Mouse (Mus musculus): ENCODE measurements around the gene Zc3h15. TPM values are rescaled to one million over a fixed set of nuclear protein-coding genes. Genes with fewer than 3 reads are reported as not detected.

Zc3h15 gene
- polyA plus RNA-seq (2015; fragmentation: Nextera tagmentation; extraction: Ambion mirVana) = 163 and 169 TPM in 2 replicates

DNA sequence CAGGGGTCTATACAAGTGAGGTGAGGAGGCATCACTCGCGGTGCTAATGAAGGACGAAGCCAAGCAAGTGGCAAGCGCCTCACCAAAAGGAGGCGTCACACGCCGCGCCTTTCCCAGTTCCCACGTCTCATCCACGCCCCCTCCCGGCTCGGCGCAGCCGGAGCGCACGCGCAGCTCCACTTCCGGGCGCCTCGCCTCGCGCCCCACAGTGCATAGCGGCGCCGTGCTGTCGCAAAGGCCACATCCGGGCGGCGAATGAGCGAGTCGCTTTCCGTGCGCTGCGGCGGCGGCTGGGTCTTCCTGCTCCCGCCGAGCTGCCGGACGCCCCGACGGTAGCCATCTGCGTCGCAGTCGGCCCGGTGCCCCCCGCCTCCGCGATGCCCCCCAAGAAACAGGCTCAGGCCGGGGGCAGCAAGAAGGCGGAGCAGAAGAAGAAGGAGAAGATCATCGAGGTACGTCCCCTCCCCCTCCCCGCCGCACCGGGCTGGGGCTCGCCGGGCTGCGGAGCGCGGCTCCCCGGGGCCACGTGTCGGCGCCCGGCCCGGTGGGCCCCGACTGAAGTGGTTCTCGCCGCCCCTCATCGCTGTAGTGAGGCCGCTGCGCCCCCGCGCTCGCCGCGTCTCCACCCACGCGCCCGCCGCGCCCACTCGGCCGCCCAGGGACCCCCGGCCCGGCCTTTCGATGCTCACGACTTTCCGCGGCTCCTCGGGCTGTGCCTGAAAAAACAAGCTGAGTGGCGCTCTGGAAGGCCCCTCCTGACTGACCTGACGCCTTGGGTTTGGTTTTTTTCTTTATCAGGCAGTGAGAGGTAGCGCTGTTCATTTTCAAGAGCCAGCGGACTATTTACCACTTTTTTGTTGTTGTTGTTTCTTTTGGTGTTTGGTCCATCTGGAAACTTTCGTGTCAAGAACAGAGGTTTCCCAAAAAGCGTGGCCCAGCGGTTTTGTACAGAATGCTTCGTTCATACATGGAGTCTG, at the start of gene Zc3h15:
Gene Zc3h15 (plus strand): TSS at position 160 of the 977 bp plus-strand sequence.
- H3K9me3 ChIP-seq = no peaks in the 10 kb centered on the region
- peak; percentile 99 for ATAC-seq (ENCODE audit: low FRiP score, low read depth)
- H3K27me3 ChIP-seq = no peaks in the 10 kb centered on the region
- H3K36me3 ChIP-seq = no peaks in the 10 kb centered on the region
- H3K27ac ChIP-seq = peak within 1 kb of the TSS; percentile 87; the same call in 1 of the 2 replicates
- H3K4me3 ChIP-seq = peak within 1 kb of the TSS; percentile 96
- H3K4me1 ChIP-seq = peaks cover 26% of the 10 kb centered on the region
- H3K4me2 ChIP-seq (replicated peaks) = peak within 1 kb of the TSS; percentile 80
- H3K9ac ChIP-seq = peak within 1 kb of the TSS; percentile 95
- under 1% methylated on average over 84 of the region's 100 CpGs for WGBS

DNA sequence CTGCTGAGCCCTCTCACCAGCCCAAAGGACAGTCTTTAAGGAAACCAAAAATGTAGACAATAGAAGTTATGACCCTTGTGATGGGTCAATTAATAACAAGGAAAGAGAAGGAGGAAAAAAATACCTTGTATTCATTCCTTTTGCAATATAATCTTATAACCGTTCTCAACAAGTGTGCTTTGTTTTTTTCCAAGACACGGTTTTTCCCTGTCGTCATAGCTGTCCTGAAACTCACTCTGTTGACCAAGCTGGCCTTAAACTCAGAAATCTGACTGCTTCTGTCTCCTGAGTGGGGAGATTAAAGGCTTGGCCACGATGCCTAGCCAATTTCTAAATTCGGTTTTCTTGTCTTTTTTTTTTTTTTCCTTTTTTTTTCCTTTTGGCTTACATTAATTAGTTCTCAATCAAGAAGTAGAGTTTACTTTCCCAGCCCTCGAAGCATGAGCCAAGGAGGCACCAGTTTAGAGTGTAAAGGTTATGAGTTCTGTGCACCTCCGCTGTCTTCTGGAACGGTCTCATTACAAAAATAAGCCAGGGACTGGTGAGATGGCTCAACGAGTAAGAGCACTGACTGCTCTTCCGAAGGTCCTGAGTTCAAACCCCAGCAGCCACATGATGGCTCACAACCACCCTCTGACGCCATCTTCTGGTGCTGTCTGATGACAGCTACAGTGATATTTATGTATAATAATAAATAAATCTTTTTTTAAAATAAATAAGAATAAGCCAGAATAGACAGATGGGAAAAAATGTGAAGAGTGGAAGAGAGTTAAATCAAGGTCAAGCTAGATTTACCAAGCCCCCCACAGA, 23.5 kb upstream of the Zc3h15 start:
- H3K36me3 ChIP-seq = no peaks in the 10 kb centered on the region
- 88% methylated on average over 11 of the region's 11 CpGs for WGBS
- ATAC-seq (ENCODE audit: low FRiP score, low read depth) = no peak
- no peaks in the 10 kb centered on the region for H3K27me3 ChIP-seq
- no peak overlapping the region for H3K9ac ChIP-seq
- H3K4me1 ChIP-seq = peaks cover 3% of the 10 kb centered on the region; the same call in 1 of the 2 replicates
- no peak overlapping the region for H3K27ac ChIP-seq
- H3K4me2 ChIP-seq (replicated peaks) = no peak overlapping the region
- no peak overlapping the region for H3K4me3 ChIP-seq
- no peaks in the 10 kb centered on the region for H3K9me3 ChIP-seq

DNA sequence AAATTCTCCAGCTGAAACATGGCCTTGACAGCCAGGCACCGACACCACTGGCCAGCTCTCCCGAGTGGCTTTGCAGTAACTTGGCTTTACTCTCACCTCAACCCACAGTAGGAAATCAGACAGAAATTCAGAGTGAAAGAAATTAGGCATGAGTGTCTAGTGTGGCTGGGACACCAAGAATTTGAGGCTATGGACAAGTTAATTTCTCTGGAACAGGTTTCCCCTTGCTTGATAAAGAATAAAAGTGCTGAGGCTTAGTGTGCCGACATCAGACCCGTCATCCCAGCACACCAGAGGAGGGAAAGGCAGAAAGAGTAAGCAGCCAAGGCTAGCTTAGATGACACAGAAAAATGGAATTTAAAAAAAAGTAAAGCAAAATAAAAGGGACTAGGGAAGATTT, 22.7 kb upstream of the Zc3h15 start:
- WGBS = 83% methylated on average over 4 of the region's 4 CpGs
- Histone ChIP-seq H3K4me2 (replicated peaks) (no peak overlapping the region), H3K27ac (no peak overlapping the region), H3K27me3 (no peaks in the 10 kb centered on the region), H3K4me1 (peaks cover 3% of the 10 kb centered on the region; the same call in 1 of the 2 replicates), H3K4me3 (no peak overlapping the region), H3K9me3 (no peaks in the 10 kb centered on the region), H3K36me3 (no peaks in the 10 kb centered on the region), H3K9ac (no peak overlapping the region)
- no peak for ATAC-seq (ENCODE audit: low FRiP score, low read depth)

DNA sequence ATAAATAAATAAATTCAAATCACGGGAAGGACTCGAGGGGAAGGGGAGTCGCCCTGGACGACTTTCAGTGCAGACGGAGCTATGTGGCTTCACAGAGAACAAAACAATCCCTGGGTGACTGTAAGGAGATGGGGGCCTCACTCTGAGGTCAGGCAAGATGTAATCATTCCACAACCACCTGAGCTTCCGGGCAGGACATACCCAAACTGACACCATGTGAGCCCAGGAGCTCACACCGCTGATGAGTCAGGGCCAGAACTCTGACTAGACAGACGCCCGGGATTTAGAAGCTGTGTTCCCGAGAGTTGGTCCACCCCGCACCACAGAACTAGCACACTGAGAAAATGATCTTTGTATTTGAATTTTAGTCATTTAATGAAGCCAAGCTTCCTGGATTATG, 21.4 kb upstream of the Zc3h15 start:
- Histone ChIP-seq H3K9ac (no peak overlapping the region), H3K27ac (no peak overlapping the region), H3K36me3 (no peaks in the 10 kb centered on the region), H3K4me3 (no peak overlapping the region), H3K27me3 (no peaks in the 10 kb centered on the region), H3K4me2 (replicated peaks) (peak overlapping the region; percentile 41), H3K4me1 (peaks cover 3% of the 10 kb centered on the region; the same call in 1 of the 2 replicates), H3K9me3 (no peaks in the 10 kb centered on the region)
- no peak for ATAC-seq (ENCODE audit: low FRiP score, low read depth)
- 39% methylated on average over 11 of the region's 11 CpGs for WGBS

DNA sequence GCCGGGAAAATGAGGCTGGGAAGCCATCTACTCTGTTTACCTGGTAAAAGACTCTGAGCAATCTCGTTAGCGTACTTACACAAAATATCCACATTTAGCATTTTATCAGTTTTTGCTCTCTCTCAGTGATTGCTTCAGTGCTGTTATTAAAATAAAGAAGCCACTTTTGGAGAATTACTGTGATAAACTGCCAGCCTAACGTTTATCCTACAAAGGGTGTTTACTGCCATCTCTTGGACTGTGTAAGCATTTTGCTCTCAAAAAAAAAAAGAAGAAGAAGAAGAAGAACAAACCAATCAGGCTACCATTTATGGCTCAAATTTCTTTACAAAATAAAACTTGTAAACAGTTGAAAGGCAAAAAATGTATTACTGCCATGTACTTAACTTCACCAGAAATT, 20.2 kb upstream of the Zc3h15 start:
- ATAC-seq (ENCODE audit: low FRiP score, low read depth) = no peak
- 52% methylated on average over 4 of the region's 4 CpGs for WGBS
- Histone ChIP-seq H3K9ac (no peak overlapping the region), H3K36me3 (no peaks in the 10 kb centered on the region), H3K4me2 (replicated peaks) (no peak overlapping the region), H3K27ac (no peak overlapping the region), H3K4me3 (no peak overlapping the region), H3K4me1 (peaks cover 3% of the 10 kb centered on the region; the same call in 1 of the 2 replicates), H3K9me3 (no peaks in the 10 kb centered on the region), H3K27me3 (no peaks in the 10 kb centered on the region)

DNA sequence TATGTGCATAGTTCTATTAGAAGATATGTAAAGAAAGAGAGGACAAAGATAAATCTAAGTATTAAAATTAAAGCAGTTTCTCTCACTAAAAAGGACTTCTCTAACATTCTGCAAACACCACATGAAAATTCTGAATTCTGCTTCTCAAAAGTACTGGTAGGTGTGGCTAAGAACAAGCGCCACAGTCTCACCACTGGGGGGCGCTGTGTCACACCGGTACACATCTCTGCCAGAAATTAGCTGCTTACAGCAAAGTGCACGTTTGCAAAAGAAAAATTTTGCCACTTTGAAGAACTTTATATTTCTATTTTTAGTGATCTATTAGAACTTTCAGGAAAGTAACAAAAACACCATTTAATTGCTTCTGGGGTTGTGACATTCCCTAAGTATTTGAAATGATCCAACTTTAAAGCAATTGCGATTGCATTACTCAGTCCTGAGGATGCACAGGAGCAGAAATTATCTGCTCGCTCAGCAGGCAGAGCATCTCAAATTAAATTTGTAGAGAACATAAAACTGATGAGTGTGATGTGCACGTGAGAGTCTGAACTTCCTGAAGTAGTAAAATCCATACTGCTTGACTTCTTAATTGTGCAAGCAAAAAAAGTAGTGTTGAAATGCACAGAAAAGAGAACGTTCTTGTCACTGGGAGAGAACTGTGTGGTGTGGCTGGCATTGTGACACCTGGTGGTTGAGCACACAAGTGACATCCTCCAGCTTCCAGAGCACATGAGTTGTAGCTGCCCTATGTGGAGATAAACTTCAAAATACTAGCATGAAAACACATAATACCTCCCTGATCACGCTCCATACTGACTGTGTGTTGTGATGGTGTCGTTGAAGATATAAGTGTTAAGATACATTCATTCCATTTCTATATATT, 18.8 kb upstream of the Zc3h15 start:
- Histone ChIP-seq H3K4me1 (peaks cover 3% of the 10 kb centered on the region; the same call in 1 of the 2 replicates), H3K9ac (no peak overlapping the region), H3K27ac (no peak overlapping the region), H3K4me2 (replicated peaks) (peak overlapping the region; percentile 3; the same call in 1 of the 2 replicates), H3K27me3 (no peaks in the 10 kb centered on the region), H3K36me3 (no peaks in the 10 kb centered on the region), H3K9me3 (no peaks in the 10 kb centered on the region), H3K4me3 (no peak overlapping the region)
- 28% methylated on average over 10 of the region's 10 CpGs for WGBS
- no peak for ATAC-seq (ENCODE audit: low FRiP score, low read depth)

DNA sequence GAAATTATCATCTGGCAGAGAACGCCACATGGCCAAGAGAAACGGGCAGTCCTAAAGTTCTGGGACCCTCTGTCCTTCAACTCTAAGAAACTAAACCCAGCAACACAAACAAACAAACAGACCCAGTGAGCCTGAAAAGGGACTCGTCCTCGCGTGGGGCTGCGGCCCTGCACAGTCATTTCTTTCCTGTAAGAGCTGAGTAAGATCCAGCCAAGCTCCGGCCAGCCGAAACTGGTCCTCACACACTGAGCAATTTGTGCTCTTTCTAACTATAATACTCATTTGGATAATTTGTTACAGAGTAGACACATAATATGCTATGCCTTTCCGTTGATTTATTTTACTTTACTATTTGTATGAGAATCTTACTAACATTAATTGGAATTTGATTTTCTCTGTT, 17.4 kb upstream of the Zc3h15 start:
- whole genome bisulfite sequencing = 84% methylated on average over 9 of the region's 9 CpGs
- no peak overlapping the region for H3K4me3 ChIP-seq
- no peak overlapping the region for H3K9ac ChIP-seq
- ATAC-seq (ENCODE audit: low FRiP score, low read depth) = no peak
- H3K4me1 ChIP-seq = peaks cover 3% of the 10 kb centered on the region; the same call in 1 of the 2 replicates
- no peaks in the 10 kb centered on the region for H3K36me3 ChIP-seq
- H3K27ac ChIP-seq = no peak overlapping the region
- H3K27me3 ChIP-seq = no peaks in the 10 kb centered on the region
- H3K4me2 ChIP-seq (replicated peaks) = no peak overlapping the region
- H3K9me3 ChIP-seq = no peaks in the 10 kb centered on the region

DNA sequence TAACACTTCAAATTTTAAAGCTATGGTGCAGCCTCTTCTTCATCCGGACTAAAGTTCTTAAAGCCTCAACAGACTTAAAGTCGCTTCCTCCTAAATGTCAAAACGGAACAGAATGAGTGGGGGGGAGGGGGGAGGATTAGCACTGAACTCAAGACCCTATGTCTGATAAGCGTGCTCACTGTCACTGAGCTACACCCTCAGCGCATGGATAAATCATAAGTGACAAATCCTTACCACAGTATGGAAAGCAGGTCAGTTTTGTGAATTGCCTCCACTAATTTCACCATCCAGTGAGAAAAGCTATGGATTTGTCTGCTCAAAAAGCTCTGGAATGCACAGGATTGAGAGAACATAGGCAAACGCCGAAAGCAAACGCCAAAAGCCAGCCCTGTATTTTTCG, 16.7 kb upstream of the Zc3h15 start:
- no peak overlapping the region for H3K9ac ChIP-seq
- no peak for ATAC-seq (ENCODE audit: low FRiP score, low read depth)
- no peak overlapping the region for H3K27ac ChIP-seq
- H3K4me2 ChIP-seq (replicated peaks) = no peak overlapping the region
- peaks cover 3% of the 10 kb centered on the region; the same call in 1 of the 2 replicates for H3K4me1 ChIP-seq
- H3K27me3 ChIP-seq = no peaks in the 10 kb centered on the region
- 89% methylated on average over 9 of the region's 9 CpGs for WGBS
- no peaks in the 10 kb centered on the region for H3K36me3 ChIP-seq
- H3K4me3 ChIP-seq = no peak overlapping the region
- no peaks in the 10 kb centered on the region for H3K9me3 ChIP-seq

DNA sequence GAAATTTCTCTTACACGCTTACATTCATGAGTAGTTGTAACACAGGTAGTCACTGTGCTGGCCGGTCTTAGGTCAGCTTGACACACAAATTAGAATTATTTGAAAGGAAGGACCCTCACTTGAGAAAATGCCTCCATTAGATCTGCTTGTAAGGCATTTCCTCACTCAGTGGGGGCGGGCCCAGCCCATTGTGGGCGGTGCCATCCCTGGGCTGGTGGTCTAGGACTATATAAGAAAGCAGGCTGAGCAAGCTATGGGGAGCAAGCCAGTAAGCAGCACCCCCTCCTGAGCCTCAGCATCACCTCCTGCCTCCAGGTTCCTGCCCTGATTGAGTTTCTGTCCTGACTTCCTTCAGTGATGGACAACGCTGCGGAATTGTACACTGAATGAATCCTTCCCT, 16.3 kb upstream of the Zc3h15 start:
- 90% methylated on average over 6 of the region's 6 CpGs for WGBS
- H3K4me1 ChIP-seq = no peaks in the 10 kb centered on the region

DNA sequence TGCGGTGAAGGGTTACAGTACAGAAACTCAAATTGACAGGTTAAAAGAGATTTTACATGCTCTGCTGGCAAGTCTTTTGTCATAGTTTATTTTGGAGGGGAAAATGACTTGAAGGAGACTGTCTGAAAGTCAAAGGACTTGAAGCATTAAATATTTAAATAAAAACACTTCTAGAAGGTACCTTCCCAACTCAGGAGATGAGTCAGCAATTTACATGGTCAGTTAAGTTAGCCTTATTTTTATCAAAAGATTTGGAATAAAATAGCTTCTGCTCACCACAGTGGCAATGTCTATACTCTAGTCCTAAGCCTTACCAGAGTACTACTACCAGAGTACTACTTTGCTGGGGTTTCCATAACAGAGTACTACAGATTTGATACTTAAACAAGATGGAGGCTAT, 2.2 kb upstream of the Zc3h15 start:
- Histone ChIP-seq H3K9me3 (no peaks in the 10 kb centered on the region), H3K4me2 (replicated peaks) (no peak overlapping the region), H3K4me3 (no peak overlapping the region), H3K27me3 (no peaks in the 10 kb centered on the region), H3K36me3 (no peaks in the 10 kb centered on the region), H3K9ac (no peak overlapping the region), H3K4me1 (peaks cover 11% of the 10 kb centered on the region), H3K27ac (no peak overlapping the region)
- ATAC-seq (ENCODE audit: low FRiP score, low read depth) = no peak
- 94% methylated on average over 1 of the region's 1 CpGs for WGBS

More for the DNA sequence above, 16.3 kb upstream of the Zc3h15 start:
- Histone ChIP-seq H3K9ac (no peak overlapping the region), H3K27me3 (no peaks in the 10 kb centered on the region), H3K4me2 (replicated peaks) (no peak overlapping the region), H3K4me3 (no peak overlapping the region), H3K9me3 (no peaks in the 10 kb centered on the region), H3K27ac (no peak overlapping the region), H3K36me3 (no peaks in the 10 kb centered on the region)
- no peak for ATAC-seq (ENCODE audit: low FRiP score, low read depth)

DNA sequence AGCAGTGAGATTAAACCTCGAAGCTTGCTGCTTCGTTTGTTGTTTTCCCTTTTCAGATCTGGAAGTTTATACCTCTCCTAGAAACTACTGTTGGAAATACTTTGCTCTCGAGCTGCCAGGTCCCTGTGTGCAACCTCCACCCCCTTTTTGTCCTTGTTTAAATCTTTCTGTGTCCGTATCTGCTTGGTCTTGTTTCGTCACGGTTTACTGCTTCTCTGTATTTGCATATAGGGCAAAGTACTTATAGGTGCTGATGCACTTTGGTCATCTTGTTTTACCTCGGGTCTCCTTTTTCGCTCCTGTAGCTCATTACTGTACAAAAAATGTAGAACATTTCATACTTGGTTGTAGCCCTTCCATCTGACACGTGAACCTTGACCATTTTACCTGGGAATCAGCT, 4.7 kb downstream of the Zc3h15 start:
- H3K27ac ChIP-seq = no peak overlapping the region
- peaks cover 4% of the 10 kb centered on the region; the same call in 1 of the 2 replicates for H3K36me3 ChIP-seq
- no peak for ATAC-seq (ENCODE audit: low FRiP score, low read depth)
- peaks cover 26% of the 10 kb centered on the region for H3K4me1 ChIP-seq
- no peak overlapping the region for H3K9ac ChIP-seq
- WGBS = 88% methylated on average over 9 of the region's 9 CpGs
- H3K4me2 ChIP-seq (replicated peaks) = no peak overlapping the region
- no peak overlapping the region for H3K4me3 ChIP-seq
- no peaks in the 10 kb centered on the region for H3K9me3 ChIP-seq
- H3K27me3 ChIP-seq = no peaks in the 10 kb centered on the region

All from limb, embryonic 13.5 days (tissue).